Mouse (Mus musculus) hindbrain, embryonic 11.5 days (tissue): Measurements from ENCODE around the gene Chn2. TPM values are rescaled to one million over a fixed set of nuclear protein-coding genes. Genes with fewer than 3 reads are reported as not detected.

Experiments used
- ATAC-seq: fragments of 200-750 bp; cut with Nextera tagmentation; 2 replicates; pipeline ENCODE4 v1.8.0; 2017; ENCODE audit warnings: mild to moderate bottlenecking, moderate TSS enrichment, moderate library complexity; ENCODE audit not compliant: low FRiP score
- DNase-seq: peaks from one replicate; pipeline ENCODE4 v3.0.0-alpha.2; 2015; ENCODE audit warnings: low spot score
- H3K27ac ChIP-seq: fragments of 300-500 bp; sonication (generic); 2 replicates; pipeline ENCODE4 v1.5.1; 2014; ENCODE audit warnings: mild to moderate bottlenecking, low read depth, low read length
- H3K27me3 ChIP-seq: fragments of 300-500 bp; sonication (generic); 2 replicates; pipeline ENCODE4 v1.6.1; 2014; ENCODE audit warnings: mild to moderate bottlenecking, low read length, moderate library complexity, mixed read lengths; ENCODE audit not compliant: control insufficient read depth, insufficient read depth
- H3K36me3 ChIP-seq: fragments of 300-500 bp; sonication (generic); 2 replicates; pipeline ENCODE4 v1.6.1; 2014; ENCODE audit warnings: mild to moderate bottlenecking, low read length, moderate library complexity, mixed read lengths; ENCODE audit not compliant: control insufficient read depth, insufficient read depth
- H3K4me1 ChIP-seq: fragments of 300-500 bp; sonication (generic); replicated peaks from 2 replicates; pipeline ENCODE4 v1.6.1; 2014; ENCODE audit warnings: low read length, mixed read lengths; ENCODE audit not compliant: control insufficient read depth, insufficient read depth
- H3K4me2 ChIP-seq: fragments of 300-500 bp; sonication (generic); replicated peaks from 2 replicates; pipeline ENCODE4 v1.6.1; 2014; ENCODE audit warnings: mild to moderate bottlenecking, low read depth, low read length
- H3K4me3 ChIP-seq: fragments of 300-500 bp; sonication (generic); 2 replicates; pipeline ENCODE4 v1.5.1; 2014; ENCODE audit warnings: low read depth, low read length
- H3K9ac ChIP-seq: fragments of 300-500 bp; sonication (generic); 2 replicates; pipeline ENCODE4 v1.6.1; 2014; ENCODE audit warnings: low read depth, low read length
- H3K9me3 ChIP-seq: fragments of 300-500 bp; sonication (generic); 2 replicates; pipeline ENCODE4 v1.6.1; 2016; ENCODE audit warnings: low read length; ENCODE audit not compliant: control insufficient read depth
- WGBS: fragments of 180-500 bp; shearing (Covaris S2); extraction: QIAGEN DNeasy Blood & Tissue Kit; methylation state at CpG from one replicate; pipeline ENCODE4 v1.1.7; 2014; 5-methylcytosine and 5-hydroxymethylcytosine counted together
- polyA plus RNA-seq: library from polyadenylated mRNA; unstranded; fragments of >200 nt; fragmentation: Nextera tagmentation; extraction: Ambion mirVana; gene quantifications from 2 replicates; pipeline ENCODE4 v1.2.1, GENCODE M21; 2014

The Chn2 gene
- polyA plus RNA-seq, 1 experiment from 2014 or later: 14.4 TPM

DNA sequence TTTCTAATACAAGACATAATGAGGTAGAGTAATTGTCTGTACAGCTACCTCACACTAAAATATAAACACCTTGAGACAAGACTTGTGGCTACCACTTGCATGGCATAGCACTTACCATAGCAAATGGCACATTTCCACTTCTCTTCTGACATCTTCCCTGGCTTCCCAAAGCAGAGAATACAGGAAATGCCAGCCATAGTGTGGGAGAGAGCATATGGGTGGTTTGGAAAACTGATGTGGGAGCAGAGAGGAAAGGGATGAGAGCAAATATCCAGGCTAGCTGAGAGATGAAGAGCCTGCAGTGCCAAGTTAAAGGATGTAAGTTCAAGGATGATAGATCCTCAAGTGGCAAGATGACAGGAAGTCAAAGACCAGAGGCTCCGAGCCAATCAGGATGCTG lies 266.4 kb downstream of the Chn2 start:
- Histone ChIP-seq H3K4me3 (no peak overlapping the region), H3K9ac (no peak overlapping the region), H3K4me2 (no peak overlapping the region), H3K27me3 (no peaks in the 10 kb centered on the region), H3K9me3 (no peaks in the 10 kb centered on the region), H3K36me3 (no peaks in the 10 kb centered on the region), H3K27ac (no peak overlapping the region), H3K4me1 (no peaks in the 10 kb centered on the region)
- no peak for DNase-seq
- no peak for ATAC-seq
- 77% methylated on average over 1 of the region's 1 CpGs for WGBS

GRCm38 (mm10) chr6:54313071-54313470 lies 273.7 kb downstream of the Chn2 start:
- DNase-seq (no peak), ATAC-seq (no peak)
- 91% methylated on average over 2 of the region's 2 CpGs for WGBS
- Histone ChIP-seq H3K9me3 (no peaks in the 10 kb centered on the region), H3K4me1 (no peaks in the 10 kb centered on the region), H3K27me3 (no peaks in the 10 kb centered on the region), H3K4me3 (no peak overlapping the region), H3K9ac (no peak overlapping the region), H3K4me2 (no peak overlapping the region), H3K27ac (no peak overlapping the region), H3K36me3 (no peaks in the 10 kb centered on the region)

DNA sequence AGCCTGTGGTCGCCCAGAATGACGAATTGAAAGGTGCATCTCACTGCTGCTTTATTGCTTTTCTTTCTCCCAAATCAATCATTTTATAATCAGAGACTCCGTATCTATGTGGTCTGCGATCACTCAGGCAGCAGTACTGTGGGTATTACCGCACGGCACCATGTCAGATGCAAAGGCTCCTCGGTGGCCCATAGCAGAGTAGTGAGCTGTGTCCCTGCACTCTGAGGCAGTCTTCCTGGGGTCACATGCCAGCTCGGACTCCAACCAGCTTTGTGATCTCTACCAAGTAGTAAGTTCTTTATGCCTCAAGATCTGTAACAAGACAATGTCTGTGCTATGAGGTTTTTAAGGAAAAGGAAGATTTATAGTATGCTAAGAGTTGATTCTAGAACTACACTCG lies 279.3 kb downstream of the Chn2 start:
- Histone ChIP-seq H3K4me1 (no peaks in the 10 kb centered on the region), H3K4me2 (no peak overlapping the region), H3K36me3 (no peaks in the 10 kb centered on the region), H3K9ac (no peak overlapping the region), H3K27me3 (no peaks in the 10 kb centered on the region), H3K9me3 (no peaks in the 10 kb centered on the region), H3K27ac (no peak overlapping the region), H3K4me3 (no peak overlapping the region)
- DNase-seq (no peak), ATAC-seq (no peak)
- WGBS: 84% methylated on average over 9 of the region's 9 CpGs

DNA sequence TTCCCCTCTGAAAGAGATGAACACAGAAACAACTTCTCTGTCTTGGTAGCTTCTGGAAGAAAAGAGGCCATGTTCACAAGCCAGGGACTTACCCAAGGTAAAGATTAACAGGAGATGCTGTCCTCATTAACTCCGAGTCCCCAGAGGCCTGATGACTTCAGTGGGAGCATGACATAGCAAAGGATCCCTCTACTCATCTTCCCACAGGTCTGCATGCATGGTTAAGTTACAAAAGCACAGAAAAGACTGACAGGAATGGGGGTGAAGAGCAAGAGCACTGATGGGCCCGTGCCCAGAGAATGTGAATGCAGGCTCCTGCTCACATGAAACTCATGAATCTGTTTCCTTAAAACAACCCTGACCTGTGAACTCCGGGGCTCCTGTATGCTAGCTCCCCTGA lies 279.8 kb downstream of the Chn2 start:
- H3K4me2 ChIP-seq: no peak overlapping the region
- no peak for ATAC-seq
- no peaks in the 10 kb centered on the region for H3K36me3 ChIP-seq
- H3K27me3 ChIP-seq: no peaks in the 10 kb centered on the region; the same call in 1 of the 2 replicates
- 53% methylated on average over 3 of the region's 3 CpGs for WGBS
- DNase-seq: no peak
- H3K4me3 ChIP-seq: no peak overlapping the region
- H3K9me3 ChIP-seq: no peaks in the 10 kb centered on the region
- H3K27ac ChIP-seq: no peak overlapping the region
- no peaks in the 10 kb centered on the region for H3K4me1 ChIP-seq
- no peak overlapping the region for H3K9ac ChIP-seq

DNA sequence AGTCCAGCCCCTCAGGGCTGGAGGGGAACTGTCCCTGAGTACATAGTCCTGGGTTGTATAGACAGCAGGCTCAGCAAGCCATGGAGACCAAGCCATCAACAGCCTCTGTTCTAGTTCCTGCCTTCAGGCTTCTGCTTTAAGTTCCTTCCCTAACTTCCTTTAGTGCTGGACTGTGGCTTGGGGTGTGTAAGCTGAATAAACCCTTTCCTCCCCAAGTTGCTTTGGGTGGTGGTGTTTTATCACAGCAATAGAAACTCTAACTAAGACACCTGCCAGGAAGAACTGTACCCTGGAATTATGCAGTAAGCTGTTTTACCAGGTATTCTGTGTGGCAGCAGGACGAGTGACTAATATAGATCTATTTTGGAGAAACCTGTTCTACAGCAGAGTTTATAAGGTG lies 280.9 kb downstream of the Chn2 start:
- DNase-seq (no peak), ATAC-seq (no peak)
- no peaks in the 10 kb centered on the region for H3K4me1 ChIP-seq
- WGBS: 77% methylated on average over 1 of the region's 1 CpGs
- H3K4me2 ChIP-seq: no peak overlapping the region
- H3K4me3 ChIP-seq: no peak overlapping the region
- no peak overlapping the region for H3K27ac ChIP-seq
- H3K9ac ChIP-seq: no peak overlapping the region
- no peaks in the 10 kb centered on the region; the same call in 1 of the 2 replicates for H3K27me3 ChIP-seq
- no peaks in the 10 kb centered on the region for H3K36me3 ChIP-seq
- H3K9me3 ChIP-seq: no peaks in the 10 kb centered on the region

GRCm38 (mm10) chr6:54325246-54325885 lies 286.0 kb downstream of the Chn2 start, which contains the start of gene Prr15:
Gene Prr15, plus strand, starts transcription at chr6:54325835.
- Histone ChIP-seq H3K4me3 (peak within 1 kb of the TSS; percentile 50), H3K4me1 (peaks cover 5% of the 10 kb centered on the region), H3K9ac (peak within 1 kb of the TSS; percentile 34; the same call in 1 of the 2 replicates), H3K27me3 (peaks cover 37% of the 10 kb centered on the region), H3K9me3 (no peaks in the 10 kb centered on the region), H3K27ac (no peak within 1 kb of the TSS), H3K4me2 (peak within 1 kb of the TSS; percentile 94), H3K36me3 (no peaks in the 10 kb centered on the region)
- DNase-seq: no peak
- no peak for ATAC-seq
- 72% methylated on average over 3 of the region's 3 CpGs for WGBS

- DNase-seq: peak; percentile 64
- Histone ChIP-seq H3K27ac (no peak overlapping the region), H3K4me1 (peaks cover 5% of the 10 kb centered on the region), H3K27me3 (peaks cover 37% of the 10 kb centered on the region), H3K9ac (peak overlapping the region; percentile 34; the same call in 1 of the 2 replicates), H3K4me2 (peak overlapping the region; percentile 94), H3K4me3 (peak overlapping the region; percentile 50), H3K9me3 (no peaks in the 10 kb centered on the region), H3K36me3 (no peaks in the 10 kb centered on the region)
- under 1% methylated on average over 53 of the region's 53 CpGs for WGBS
- ATAC-seq: peak; percentile 73; the same call in 1 of the 2 replicates
Observed at GRCm38 (mm10) chr6:54326671-54327625, 287.6 kb downstream of the Chn2 start.

- Histone ChIP-seq H3K27ac (no peak overlapping the region), H3K36me3 (no peaks in the 10 kb centered on the region), H3K4me2 (peak overlapping the region; percentile 94), H3K27me3 (peaks cover 37% of the 10 kb centered on the region), H3K9me3 (no peaks in the 10 kb centered on the region), H3K9ac (no peak overlapping the region), H3K4me3 (peak overlapping the region; percentile 50), H3K4me1 (peaks cover 5% of the 10 kb centered on the region)
- ATAC-seq (no peak), DNase-seq (peak; percentile 58)
- WGBS: 1% methylated on average over 28 of the region's 28 CpGs
Observed at GRCm38 (mm10) chr6:54327626-54328003, 288.3 kb downstream of the Chn2 start.
